Mouse (Mus musculus) ES-E14 (cell line): Measurements from ENCODE around the gene 1700025C18Rik.

Experiments
- CHD2 ChIP-seq: IDR thresholded peaks from 2 replicates; pipeline ENCODE4 v1.6.1; 2014; ENCODE audit warnings: mild to moderate bottlenecking, low read depth, low read length, inconsistent platforms
- HCFC1 ChIP-seq: IDR thresholded peaks from 2 replicates; pipeline ENCODE4 v1.6.1; 2012; ENCODE audit warnings: low read length, inconsistent platforms, borderline replicate concordance; ENCODE audit not compliant: insufficient read depth
- MAFK ChIP-seq: IDR thresholded peaks from 2 replicates; pipeline ENCODE4 v1.6.1; 2014; ENCODE audit warnings: mild to moderate bottlenecking, low read depth, low read length, inconsistent platforms; ENCODE audit not compliant: insufficient read depth
- ZC3H11A ChIP-seq: IDR thresholded peaks from 2 replicates; pipeline ENCODE4 v1.6.1; 2012; ENCODE audit warnings: low read depth, mild to moderate bottlenecking, inconsistent platforms, low read length, borderline replicate concordance
- ZNF384 ChIP-seq: IDR thresholded peaks from 2 replicates; pipeline ENCODE4 v1.6.1; 2012; ENCODE audit warnings: low read depth, low read length, inconsistent platforms

DNA sequence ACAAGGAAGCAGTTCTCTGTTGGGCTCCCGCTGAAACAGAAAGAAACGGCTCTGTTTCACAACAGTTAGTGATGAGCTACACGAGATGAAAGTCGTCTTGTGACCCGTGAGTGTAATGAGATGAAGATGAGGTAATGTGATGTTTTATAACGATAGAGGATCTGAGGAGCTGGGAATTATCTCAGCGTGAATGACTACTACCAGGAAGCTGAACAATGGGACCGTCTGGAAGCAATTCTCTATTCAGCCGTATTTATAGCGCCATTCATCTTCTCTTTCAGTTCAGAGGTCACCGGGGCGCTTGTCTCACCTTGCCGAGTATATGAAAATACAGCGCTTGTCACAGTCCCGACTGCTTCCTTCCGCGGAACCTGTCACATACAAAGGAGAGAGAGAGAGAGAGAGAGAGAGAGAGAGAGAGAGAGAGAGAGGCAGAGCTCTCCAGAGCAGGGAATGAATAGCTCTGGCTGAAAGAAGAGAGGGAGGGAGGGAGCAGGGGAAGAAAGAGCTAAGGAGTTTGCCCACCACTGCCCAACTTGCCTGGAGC is 47.4 kb downstream of the 1700025C18Rik start:
- no peak for TF ChIP-seq ZNF384
- TF ChIP-seq CHD2, result no peak
- no peak for TF ChIP-seq MAFK
- no peak for TF ChIP-seq ZC3H11A
- no peak for TF ChIP-seq HCFC1
